Mouse (Mus musculus): ENCODE data around the gene Onecut3.

Gene Onecut3

GRCm38 (mm10) chr10:80553575-80553974, 58.9 kb downstream of the Onecut3 start:
- no peak for DNase-seq (ENCODE audit: low spot score)

GRCm38 (mm10) chr10:80553997-80554396, 59.4 kb downstream of the Onecut3 start:
- no peak for DNase-seq (ENCODE audit: low spot score)

- peak; percentile 75 for DNase-seq (ENCODE audit: low spot score)
These were observed 62.8 kb downstream of the Onecut3 start for GRCm38 (mm10) chr10:80557346-80557965.

- DNase-seq (ENCODE audit: low spot score) = no peak
These were observed 64.8 kb downstream of the Onecut3 start for GRCm38 (mm10) chr10:80559431-80559830.

GRCm38 (mm10) chr10:80560621-80561020, 66.0 kb downstream of the Onecut3 start:
- no peak for DNase-seq (ENCODE audit: low spot score)

- peak; percentile 94 for DNase-seq (ENCODE audit: low spot score)
These were observed 66.7 kb downstream of the Onecut3 start, which contains the start of gene Rexo1 for GRCm38 (mm10) chr10:80561116-80561944. Gene Rexo1 (minus strand): TSS chr10:80561560.

GRCm38 (mm10) chr10:80566375-80567092, 71.9 kb downstream of the Onecut3 start:
- peak; percentile 88 for DNase-seq (ENCODE audit: low spot score)
